Mouse (Mus musculus) heart, adult 2 months (tissue): ENCODE results near the gene Rab5c. TPM values are rescaled to one million over a fixed set of nuclear protein-coding genes. Genes with fewer than 3 reads are reported as not detected.

Experiments
- DNase-seq, 2 experiments: peaks; one replicate each; pipeline ENCODE4 v3.0.0; 2021
- H3K27ac ChIP-seq: fragments of 200-600 bp; 2 replicates; pipeline ENCODE4 v1.8.1; 2022
- H3K27me3 ChIP-seq: fragments of 200-500 bp; 2 replicates; pipeline ENCODE4 v1.6.1; 2012; ENCODE audit warnings: mild to moderate bottlenecking, low read length, inconsistent platforms, mixed read lengths; ENCODE audit not compliant: control insufficient read depth, insufficient read depth
- H3K36me3 ChIP-seq: fragments of 200-500 bp; 2 replicates; pipeline ENCODE4 v1.6.1; 2012; ENCODE audit warnings: low read length, inconsistent platforms; ENCODE audit not compliant: control insufficient read depth, insufficient read depth
- H3K4me1 ChIP-seq: fragments of 200-500 bp; 2 replicates; pipeline ENCODE4 v1.6.1; 2011; ENCODE audit warnings: low read length; ENCODE audit not compliant: control insufficient read depth, insufficient read depth
- H3K4me3 ChIP-seq: fragments of 200-600 bp; 2 replicates; pipeline ENCODE4 v1.8.1; 2022
- H3K79me2 ChIP-seq: fragments of 200-500 bp; replicated peaks from 2 replicates; pipeline ENCODE4 v1.6.1; 2012; ENCODE audit warnings: mild to moderate bottlenecking, inconsistent platforms, low read length, moderate library complexity, mixed read lengths; ENCODE audit not compliant: control insufficient read depth, insufficient read depth
- H3K9ac ChIP-seq: fragments of 200-500 bp; 2 replicates; pipeline ENCODE4 v1.6.1; 2012; ENCODE audit warnings: low read depth, mild to moderate bottlenecking, control low read depth, inconsistent platforms, low read length, mixed read lengths
- CTCF ChIP-seq: fragments of 200-600 bp; IDR thresholded peaks from 2 replicates; pipeline ENCODE4 v1.8.1; 2022; ENCODE audit warnings: antibody characterized with exemption, mild to moderate bottlenecking, moderate library complexity
- EP300 ChIP-seq: fragments of 200-500 bp; IDR thresholded peaks from 2 replicates; pipeline ENCODE4 v1.6.1; 2011; ENCODE audit warnings: low read depth, low read length, control low read depth; ENCODE audit not compliant: insufficient read depth
- POLR2A ChIP-seq: fragments of 200-500 bp; IDR thresholded peaks from 2 replicates; pipeline ENCODE4 v1.6.1; 2011; ENCODE audit warnings: mild to moderate bottlenecking, low read depth, low read length, control low read depth; ENCODE audit not compliant: insufficient read depth
- WGBS: fragments of 180-500 bp; shearing (Covaris S2); methylation state at CpG from one replicate; pipeline ENCODE4 v1.1.7; 2018; 5-methylcytosine and 5-hydroxymethylcytosine counted together
- intact Hi-C: fragments of 180-260 bp; cut with DNase I; formaldehyde crosslinking; loops from one replicate; pipeline ENCODE4 v1.15.1; 2025
- polyA plus RNA-seq: library from polyadenylated mRNA; depleted of rRNA; stranded (reverse); fragments of >200 nt; gene quantifications from 2 replicates; pipeline ENCODE4 v1.2.3, GENCODE M21; 2012
- total RNA-seq, 2 experiments: library from RNA; stranded (reverse); gene quantifications; 2 replicates each; pipeline ENCODE4 v1.2.3; 2021

Gene Rab5c
- total and polyA plus RNA-seq, 3 experiments: 53.0 to 69.3 (median 56.3) TPM

GRCm38 (mm10) chr11:100730477-100731205, 7.4 kb downstream of the Rab5c start:
- H3K36me3 ChIP-seq: no peaks in the 10 kb centered on the region; the same call in none of the 2 replicates
- H3K9ac ChIP-seq: no peak overlapping the region
- H3K27me3 ChIP-seq: no peaks in the 10 kb centered on the region
- H3K27ac ChIP-seq: peak overlapping the region; percentile 73
- 51% methylated on average over 6 of the region's 6 CpGs for WGBS
- H3K4me3 ChIP-seq: no peak overlapping the region
- H3K4me1 ChIP-seq: peaks cover 23% of the 10 kb centered on the region
- no peak for TF ChIP-seq CTCF
- TF ChIP-seq POLR2A: no peak
- no peak for TF ChIP-seq EP300
- peaks cover 7% of the 10 kb centered on the region for H3K79me2 ChIP-seq
- intact Hi-C loops: no loop called here
- DNase-seq: no peak

- Histone ChIP-seq H3K36me3 (peaks cover 5% of the 10 kb centered on the region), H3K4me3 (no peak overlapping the region), H3K79me2 (peaks cover 7% of the 10 kb centered on the region), H3K9ac (no peak overlapping the region), H3K27me3 (no peaks in the 10 kb centered on the region), H3K27ac (peak overlapping the region; percentile 73), H3K4me1 (peaks cover 28% of the 10 kb centered on the region)
- intact Hi-C loops: loop anchor here (10.0 kb wide), 1 partner anchor 335 kb away; no protein-coding TSS in a partner anchor
- WGBS: 50% methylated on average over 4 of the region's 4 CpGs
- TF ChIP-seq POLR2A (no peak), EP300 (no peak), CTCF (no peak)
- no peak for DNase-seq
Observed at GRCm38 (mm10) chr11:100729976-100730375, 8.0 kb downstream of the Rab5c start.

- intact Hi-C loops: loop anchor here (10.0 kb wide), 1 partner anchor 336 kb away; no protein-coding TSS in a partner anchor
- peaks cover 6% of the 10 kb centered on the region for H3K79me2 ChIP-seq
- TF ChIP-seq POLR2A: no peak
- TF ChIP-seq CTCF: no peak
- TF ChIP-seq EP300: no peak
- no peak for DNase-seq
- H3K4me1 ChIP-seq: peaks cover 34% of the 10 kb centered on the region
- no peak overlapping the region; the same call in 1 of the 2 replicates for H3K27ac ChIP-seq
- no peaks in the 10 kb centered on the region for H3K27me3 ChIP-seq
- H3K36me3 ChIP-seq: peaks cover 10% of the 10 kb centered on the region
- no peak overlapping the region for H3K4me3 ChIP-seq
- 67% methylated on average over 6 of the region's 6 CpGs for WGBS
- H3K9ac ChIP-seq: no peak overlapping the region
Observed at GRCm38 (mm10) chr11:100728601-100729000, 9.4 kb downstream of the Rab5c start.

GRCm38 (mm10) chr11:100727201-100727600, 10.8 kb downstream of the Rab5c start:
- Histone ChIP-seq H3K4me3 (no peak overlapping the region), H3K79me2 (peaks cover 9% of the 10 kb centered on the region), H3K27ac (peak overlapping the region; percentile 10; the same call in 1 of the 2 replicates), H3K4me1 (peaks cover 38% of the 10 kb centered on the region), H3K9ac (no peak overlapping the region), H3K36me3 (peaks cover 21% of the 10 kb centered on the region), H3K27me3 (no peaks in the 10 kb centered on the region)
- TF ChIP-seq EP300 (no peak), POLR2A (no peak), CTCF (no peak)
- WGBS: 73% methylated on average over 3 of the region's 3 CpGs
- DNase-seq: no peak
- intact Hi-C loops: loop anchor here (10.0 kb wide), 1 partner anchor 338 kb away; no protein-coding TSS in a partner anchor

- peak; percentile 49 to 62 for DNase-seq
- H3K36me3 ChIP-seq: peaks cover 34% of the 10 kb centered on the region
- H3K79me2 ChIP-seq: peaks cover 6% of the 10 kb centered on the region
- intact Hi-C loops: loop anchor here (10.0 kb wide), 1 partner anchor 340 kb away; no protein-coding TSS in a partner anchor
- peak overlapping the region; percentile 91 for H3K27ac ChIP-seq
- no peak for TF ChIP-seq POLR2A
- peak; percentile 62; the same call in 1 of the 2 replicates for TF ChIP-seq EP300
- TF ChIP-seq CTCF: no peak
- H3K9ac ChIP-seq: peak overlapping the region; percentile 32; the same call in 1 of the 2 replicates
- H3K4me3 ChIP-seq: no peak overlapping the region
- 21% methylated on average over 5 of the region's 5 CpGs for WGBS
- no peaks in the 10 kb centered on the region for H3K27me3 ChIP-seq
- H3K4me1 ChIP-seq: peaks cover 47% of the 10 kb centered on the region
Observed at GRCm38 (mm10) chr11:100724919-100725512, 13.0 kb downstream of the Rab5c start.
